Mouse (Mus musculus): ENCODE measurements at regions not wholly inside any gene's neighbourhood (a gene's known extent, or its start where the extent isn't known, plus 50 kb on each side); places are given as distances from the start of the nearest gene placed in this dataset.

GRCm38 (mm10) chr3:37936251-37936931, 212.1 kb upstream of the Gm5148 start:
- no peak for DNase-seq (ENCODE audit: inconsistent age in 2 of 2, low spot score in 1 of 2)

GRCm38 (mm10) chr3:37934905-37935708, 210.8 kb upstream of the Gm5148 start:
- DNase-seq (ENCODE audit: inconsistent age in 2 of 2, low spot score in 1 of 2): peak; percentile 48 to 73

GRCm38 (mm10) chr3:37934236-37934635, 209.9 kb upstream of the Gm5148 start:
- no peak for DNase-seq (ENCODE audit: inconsistent age in 2 of 2, low spot score in 1 of 2)

- no peak for DNase-seq (ENCODE audit: inconsistent age in 2 of 2, low spot score in 1 of 2)
Measured at GRCm38 (mm10) chr3:37928731-37929130, 204.4 kb upstream of the Gm5148 start.

GRCm38 (mm10) chr3:37919450-37920156, 195.3 kb upstream of the Gm5148 start:
- peak; percentile 33 to 72 for DNase-seq (ENCODE audit: inconsistent age in 2 of 2, low spot score in 1 of 2)

- peak; percentile 47 to 78 for DNase-seq (ENCODE audit: inconsistent age in 2 of 2, low spot score in 1 of 2)
Measured at GRCm38 (mm10) chr3:37916786-37917479, 192.6 kb upstream of the Gm5148 start.

GRCm38 (mm10) chr3:37916281-37916680, 192.0 kb upstream of the Gm5148 start:
- peak in 1 of 2 experiments; percentile 55 for DNase-seq (ENCODE audit: inconsistent age in 2 of 2, low spot score in 1 of 2)

- no peak for DNase-seq (ENCODE audit: inconsistent age in 2 of 2, low spot score in 1 of 2)
Measured at GRCm38 (mm10) chr3:37915673-37916072, 191.4 kb upstream of the Gm5148 start.

GRCm38 (mm10) chr3:37914136-37914535, 189.8 kb upstream of the Gm5148 start:
- DNase-seq (ENCODE audit: inconsistent age in 2 of 2, low spot score in 1 of 2): no peak

- no peak for DNase-seq (ENCODE audit: inconsistent age in 2 of 2, low spot score in 1 of 2)
Measured at GRCm38 (mm10) chr3:37909821-37910220, 185.5 kb upstream of the Gm5148 start.

- DNase-seq (ENCODE audit: inconsistent age in 2 of 2, low spot score in 1 of 2): no peak
Measured at GRCm38 (mm10) chr3:37909008-37909407, 184.7 kb upstream of the Gm5148 start.

- peak in 1 of 2 experiments; percentile 60 for DNase-seq (ENCODE audit: inconsistent age in 2 of 2, low spot score in 1 of 2)
Measured at GRCm38 (mm10) chr3:37908456-37908855, 184.2 kb upstream of the Gm5148 start.

GRCm38 (mm10) chr3:37907432-37908088, 183.3 kb upstream of the Gm5148 start:
- peak; percentile 80 to 93 for DNase-seq (ENCODE audit: inconsistent age in 2 of 2, low spot score in 1 of 2)

GRCm38 (mm10) chr3:37906806-37907251, 182.5 kb upstream of the Gm5148 start:
- DNase-seq (ENCODE audit: inconsistent age in 2 of 2, low spot score in 1 of 2): peak; percentile 46 to 76

- DNase-seq (ENCODE audit: inconsistent age in 2 of 2, low spot score in 1 of 2): no peak
Measured at GRCm38 (mm10) chr3:37904188-37904587, 179.9 kb upstream of the Gm5148 start.

- DNase-seq (ENCODE audit: inconsistent age in 2 of 2, low spot score in 1 of 2): peak in 1 of 2 experiments; percentile 41
Measured at GRCm38 (mm10) chr3:37903482-37903881, 179.2 kb upstream of the Gm5148 start.

- DNase-seq (ENCODE audit: inconsistent age in 2 of 2, low spot score in 1 of 2): no peak
Measured at GRCm38 (mm10) chr3:37903021-37903420, 178.7 kb upstream of the Gm5148 start.

- DNase-seq (ENCODE audit: inconsistent age in 2 of 2, low spot score in 1 of 2): no peak
Measured at GRCm38 (mm10) chr3:37897392-37897791, 173.1 kb upstream of the Gm5148 start.

- DNase-seq (ENCODE audit: inconsistent age in 2 of 2, low spot score in 1 of 2): peak; percentile 76 to 85
Measured at GRCm38 (mm10) chr3:37896821-37897311, 172.6 kb upstream of the Gm5148 start.

GRCm38 (mm10) chr3:37894599-37894998, 170.3 kb upstream of the Gm5148 start:
- DNase-seq (ENCODE audit: inconsistent age in 2 of 2, low spot score in 1 of 2): peak in 1 of 2 experiments; percentile 44

Measured in adrenal gland, adult (tissue).